Mouse (Mus musculus): Measurements from ENCODE around the gene Frat2. TPM values are rescaled to one million over a fixed set of nuclear protein-coding genes. Genes with fewer than 3 reads are reported as not detected.

Gene Frat2
- polyA plus RNA-seq, 1 experiment from 2014 or later, result 1.2 TPM

DNA sequence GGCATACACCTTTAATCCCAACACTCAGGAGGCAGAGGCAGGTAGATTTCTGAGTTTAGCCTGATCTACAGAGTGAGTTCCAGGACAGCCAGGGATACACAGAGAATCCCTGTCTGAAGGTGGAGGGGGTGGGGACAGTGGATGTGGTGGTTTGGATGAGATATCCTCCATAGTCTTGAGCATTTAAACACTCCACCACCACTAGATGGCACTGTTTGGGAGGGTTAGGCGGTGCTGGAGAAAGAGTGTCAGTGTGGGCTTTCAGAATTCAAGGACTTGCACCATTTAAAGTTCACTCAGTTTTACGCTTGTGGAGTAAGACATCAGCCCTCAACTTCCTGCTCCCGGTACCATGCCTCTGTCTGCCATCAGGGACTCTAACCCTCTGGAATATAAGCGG lies 42.1 kb downstream of the Frat2 start:
- Histone ChIP-seq H3K4me3 (ENCODE audit: control insufficient read depth in 1 of 2, insufficient read depth in 1 of 2, low read depth in 1 of 2, low read length in 2 of 2) (no peak overlapping the region), H3K4me1 (ENCODE audit: control insufficient read depth in 2 of 2, insufficient read depth in 2 of 2, low read length in 2 of 2) (peaks cover 0 to 3% of the 10 kb centered on the region in 2 experiments; a peak in 1 of 4 replicates), H3K4me2 (ENCODE audit: low read length) (no peak overlapping the region), H3K27me3 (ENCODE audit: control insufficient read depth, insufficient read depth, low read length) (no peaks in the 10 kb centered on the region), H3K36me3 (ENCODE audit: control insufficient read depth, insufficient read depth, low read length) (no peaks in the 10 kb centered on the region), H3K9ac (ENCODE audit: low read length) (no peak overlapping the region), H3K27ac (replicated peaks in 1 of 2; ENCODE audit: control insufficient read depth in 1 of 2, insufficient read depth in 1 of 2, low read depth in 2 of 2, low read length in 2 of 2) (no peak overlapping the region), H3K9me3 (ENCODE audit: control insufficient read depth, low read length) (peaks cover 5% of the 10 kb centered on the region; the same call in 1 of the 2 replicates)
- ATAC-seq (ENCODE audit: insufficient number of reproducible peaks, insufficient read depth, low FRiP score, low read depth), result no peak
- WGBS, result 88% methylated on average over 4 of the region's 4 CpGs

DNA sequence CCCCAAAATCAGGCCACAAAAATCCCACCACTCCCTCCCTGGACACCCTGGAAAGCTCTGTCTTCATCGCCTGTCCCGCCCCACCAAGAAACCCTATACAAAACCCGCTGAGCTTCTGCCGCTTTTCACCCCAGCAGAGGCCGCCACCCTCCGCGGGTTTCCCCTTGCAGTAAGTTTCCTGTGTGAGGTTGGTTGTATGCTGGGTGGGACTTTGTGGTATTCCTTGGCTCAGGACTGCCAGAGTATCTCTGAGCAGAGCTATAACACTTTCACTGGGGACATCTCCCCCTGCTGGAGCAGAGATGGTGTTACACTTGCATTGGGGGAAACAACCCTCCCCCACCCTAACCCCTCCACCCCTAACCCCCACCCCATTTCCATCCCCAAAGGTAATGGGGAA lies 44.6 kb downstream of the Frat2 start:
- Histone ChIP-seq H3K4me3 (ENCODE audit: control insufficient read depth in 1 of 2, insufficient read depth in 1 of 2, low read depth in 1 of 2, low read length in 2 of 2) (no peak overlapping the region), H3K27me3 (ENCODE audit: control insufficient read depth, insufficient read depth, low read length) (no peaks in the 10 kb centered on the region)
- 40% methylated on average over 7 of the region's 7 CpGs for WGBS

DNA sequence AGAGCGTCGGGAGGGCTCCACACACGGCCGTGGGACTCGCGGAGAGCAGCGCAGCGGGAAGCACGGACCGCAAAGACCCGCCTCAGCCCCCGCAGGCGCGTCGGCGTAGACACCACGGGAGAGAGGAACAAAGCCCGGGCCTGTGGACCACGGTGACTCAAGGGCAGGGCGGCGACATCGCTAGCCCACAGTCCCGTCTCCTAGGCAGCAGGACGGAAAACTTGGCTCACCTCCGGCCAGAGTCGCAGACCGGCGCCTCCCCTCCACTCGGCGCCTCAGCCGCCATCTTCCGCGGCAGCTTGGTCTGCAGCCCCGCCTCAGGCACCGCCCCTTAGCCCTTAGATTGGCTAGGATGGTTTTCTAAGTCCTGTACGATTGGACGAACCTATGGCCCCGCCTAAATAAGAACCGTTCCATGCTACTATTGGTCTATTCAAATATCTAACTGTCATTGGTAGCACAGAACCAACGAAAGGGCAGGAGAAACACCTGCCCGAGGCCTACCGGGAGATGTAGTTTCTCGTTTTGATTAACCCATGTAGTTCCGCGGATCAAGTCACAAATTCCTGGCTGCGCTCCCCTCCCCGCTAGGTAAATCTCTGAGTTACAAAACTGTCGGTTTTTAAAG lies 46.1 kb downstream of the Frat2 start, which contains the start of gene Arhgap19:
Gene Arhgap19 (minus strand): TSS at position 306 of the 628 bp plus-strand sequence.
- Histone ChIP-seq H3K9me3 (ENCODE audit: control insufficient read depth, low read length) (peaks cover 5% of the 10 kb centered on the region; the same call in 1 of the 2 replicates), H3K4me3 (ENCODE audit: control insufficient read depth in 1 of 2, insufficient read depth in 1 of 2, low read depth in 1 of 2, low read length in 2 of 2) (peak within 1 kb of the TSS; percentile 86 to 92), H3K4me1 (ENCODE audit: control insufficient read depth in 2 of 2, insufficient read depth in 2 of 2, low read length in 2 of 2) (peaks cover 2 to 10% of the 10 kb centered on the region in 2 experiments; a peak in 3 of 4 replicates), H3K9ac (ENCODE audit: low read length) (peak within 1 kb of the TSS; percentile 88), H3K27me3 (ENCODE audit: control insufficient read depth, insufficient read depth, low read length) (no peaks in the 10 kb centered on the region), H3K36me3 (ENCODE audit: control insufficient read depth, insufficient read depth, low read length) (no peaks in the 10 kb centered on the region), H3K4me2 (ENCODE audit: low read length) (peak within 1 kb of the TSS; percentile 65), H3K27ac (replicated peaks in 1 of 2; ENCODE audit: control insufficient read depth in 1 of 2, insufficient read depth in 1 of 2, low read depth in 2 of 2, low read length in 2 of 2) (peak within 1 kb of the TSS; percentile 68 to 84)
- under 1% methylated on average over 46 of the region's 48 CpGs for WGBS
- ATAC-seq (ENCODE audit: insufficient number of reproducible peaks, insufficient read depth, low FRiP score, low read depth), result peak; percentile 98

More for the DNA sequence above, 44.6 kb downstream of the Frat2 start:
- Histone ChIP-seq H3K4me2 (ENCODE audit: low read length) (no peak overlapping the region), H3K27ac (replicated peaks in 1 of 2; ENCODE audit: control insufficient read depth in 1 of 2, insufficient read depth in 1 of 2, low read depth in 2 of 2, low read length in 2 of 2) (no peak overlapping the region), H3K4me1 (ENCODE audit: control insufficient read depth in 2 of 2, insufficient read depth in 2 of 2, low read length in 2 of 2) (peaks cover 2 to 10% of the 10 kb centered on the region in 2 experiments; a peak in 3 of 4 replicates), H3K9ac (ENCODE audit: low read length) (no peak overlapping the region), H3K36me3 (ENCODE audit: control insufficient read depth, insufficient read depth, low read length) (no peaks in the 10 kb centered on the region), H3K9me3 (ENCODE audit: control insufficient read depth, low read length) (peaks cover 5% of the 10 kb centered on the region; the same call in 1 of the 2 replicates)
- no peak for ATAC-seq (ENCODE audit: insufficient number of reproducible peaks, insufficient read depth, low FRiP score, low read depth)

DNA sequence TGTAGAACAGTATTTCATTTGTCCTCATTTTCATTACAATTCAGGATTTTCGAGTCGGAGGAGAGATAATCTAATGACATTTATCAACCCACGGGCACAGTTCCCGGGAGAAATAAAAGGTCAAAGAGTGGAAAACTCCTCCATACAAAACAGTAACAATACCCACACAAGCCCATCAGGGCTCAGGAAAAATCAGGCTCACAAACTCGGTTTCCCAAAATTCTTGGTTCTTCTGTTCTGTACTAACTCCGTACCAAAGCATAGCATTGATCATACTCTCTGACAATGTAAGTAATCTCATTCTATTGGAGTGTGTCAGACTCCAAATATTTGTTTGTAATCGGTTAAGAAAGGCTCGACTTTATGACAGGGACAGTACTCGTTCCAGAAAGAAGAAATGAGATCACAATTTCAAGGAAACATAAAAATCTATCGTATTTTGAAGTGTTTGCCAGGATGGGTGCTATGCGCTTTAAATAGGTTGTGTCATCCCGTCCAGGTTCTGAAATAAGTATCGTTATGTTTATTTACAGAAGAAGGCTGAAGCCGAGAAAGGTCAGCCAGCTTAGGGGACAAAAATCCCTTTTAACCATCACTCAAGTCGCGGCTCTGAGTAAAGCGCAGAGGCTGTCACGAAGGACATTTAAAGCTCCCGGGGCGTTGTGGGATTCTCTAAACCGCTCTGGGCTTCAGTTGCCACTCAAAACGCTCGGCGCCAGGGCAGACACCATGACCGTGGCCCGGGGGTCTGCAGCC lies 46.8 kb downstream of the Frat2 start:
- no peak for ATAC-seq (ENCODE audit: insufficient number of reproducible peaks, insufficient read depth, low FRiP score, low read depth)
- H3K36me3 ChIP-seq (ENCODE audit: control insufficient read depth, insufficient read depth, low read length), result no peaks in the 10 kb centered on the region
- peaks cover 2 to 10% of the 10 kb centered on the region in 2 experiments; a peak in 3 of 4 replicates for H3K4me1 ChIP-seq (ENCODE audit: control insufficient read depth in 2 of 2, insufficient read depth in 2 of 2, low read length in 2 of 2)
- peak overlapping the region; percentile 88 for H3K9ac ChIP-seq (ENCODE audit: low read length)
- WGBS, result 3% methylated on average over 26 of the region's 26 CpGs
- H3K4me2 ChIP-seq (ENCODE audit: low read length), result peak overlapping the region; percentile 65
- no peaks in the 10 kb centered on the region for H3K27me3 ChIP-seq (ENCODE audit: control insufficient read depth, insufficient read depth, low read length)
- peaks cover 5% of the 10 kb centered on the region; the same call in 1 of the 2 replicates for H3K9me3 ChIP-seq (ENCODE audit: control insufficient read depth, low read length)
- peak overlapping the region; percentile 86 to 92 for H3K4me3 ChIP-seq (ENCODE audit: control insufficient read depth in 1 of 2, insufficient read depth in 1 of 2, low read depth in 1 of 2, low read length in 2 of 2)
- H3K27ac ChIP-seq (replicated peaks in 1 of 2; ENCODE audit: control insufficient read depth in 1 of 2, insufficient read depth in 1 of 2, low read depth in 2 of 2, low read length in 2 of 2), result peak overlapping the region; percentile 68 to 84

DNA sequence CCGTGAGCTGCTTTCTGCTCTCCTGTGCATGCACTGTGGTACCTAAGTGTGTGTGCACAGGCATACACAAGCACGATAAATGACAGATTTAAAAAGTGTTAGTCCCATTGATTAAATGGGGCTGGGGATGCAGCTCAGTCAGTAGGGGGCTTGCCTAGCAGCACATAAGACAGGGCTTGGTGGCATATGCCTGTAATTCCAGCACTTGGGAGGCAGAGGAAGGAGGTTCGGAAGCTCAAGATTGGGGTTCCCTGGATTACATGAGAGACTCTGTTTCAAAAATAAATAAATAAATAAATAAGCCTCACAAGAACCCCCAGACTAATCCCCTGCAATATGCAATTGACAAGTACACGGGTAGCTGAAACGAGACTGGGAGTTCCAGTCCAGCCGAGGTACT lies 47.5 kb downstream of the Frat2 start:
- peaks cover 2 to 10% of the 10 kb centered on the region in 2 experiments; a peak in 3 of 4 replicates for H3K4me1 ChIP-seq (ENCODE audit: control insufficient read depth in 2 of 2, insufficient read depth in 2 of 2, low read length in 2 of 2)
- H3K27me3 ChIP-seq (ENCODE audit: control insufficient read depth, insufficient read depth, low read length), result no peaks in the 10 kb centered on the region
- H3K4me2 ChIP-seq (ENCODE audit: low read length), result peak overlapping the region; percentile 65
- peak overlapping the region; percentile 88 for H3K9ac ChIP-seq (ENCODE audit: low read length)
- peak overlapping the region in 1 of 2 experiments; percentile 92; a peak in 2 of 4 replicates for H3K4me3 ChIP-seq (ENCODE audit: control insufficient read depth in 1 of 2, insufficient read depth in 1 of 2, low read depth in 1 of 2, low read length in 2 of 2)
- ATAC-seq (ENCODE audit: insufficient number of reproducible peaks, insufficient read depth, low FRiP score, low read depth), result no peak
- no peaks in the 10 kb centered on the region for H3K9me3 ChIP-seq (ENCODE audit: control insufficient read depth, low read length)
- no peaks in the 10 kb centered on the region for H3K36me3 ChIP-seq (ENCODE audit: control insufficient read depth, insufficient read depth, low read length)
- no peak overlapping the region for H3K27ac ChIP-seq (replicated peaks in 1 of 2; ENCODE audit: control insufficient read depth in 1 of 2, insufficient read depth in 1 of 2, low read depth in 2 of 2, low read length in 2 of 2)
- 50% methylated on average over 6 of the region's 6 CpGs for WGBS

DNA sequence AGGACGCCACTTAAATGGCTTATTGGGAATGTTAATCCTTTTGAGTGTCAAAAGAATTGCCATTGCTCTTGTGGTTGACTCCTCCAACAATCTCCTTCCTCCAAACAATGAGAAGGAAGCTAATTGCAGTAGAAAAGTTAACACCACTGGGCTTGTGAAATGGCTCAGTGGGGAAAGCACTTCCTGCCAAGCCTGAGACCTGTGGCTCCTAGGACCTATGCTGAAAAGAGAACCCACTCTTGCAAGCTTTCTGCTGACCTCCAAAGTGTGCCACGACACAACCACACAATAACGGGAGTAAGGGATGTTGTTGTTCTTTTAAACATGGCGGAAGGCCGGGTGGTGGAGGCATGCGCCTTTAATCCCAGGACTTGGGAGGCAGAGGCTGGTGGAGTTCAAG lies 50.4 kb downstream of the Frat2 start:
- Histone ChIP-seq H3K36me3 (ENCODE audit: control insufficient read depth, insufficient read depth, low read length) (no peaks in the 10 kb centered on the region), H3K4me3 (ENCODE audit: control insufficient read depth in 1 of 2, insufficient read depth in 1 of 2, low read depth in 1 of 2, low read length in 2 of 2) (no peak overlapping the region), H3K27ac (replicated peaks in 1 of 2; ENCODE audit: control insufficient read depth in 1 of 2, insufficient read depth in 1 of 2, low read depth in 2 of 2, low read length in 2 of 2) (no peak overlapping the region), H3K9me3 (ENCODE audit: control insufficient read depth, low read length) (no peaks in the 10 kb centered on the region), H3K4me2 (ENCODE audit: low read length) (no peak overlapping the region), H3K4me1 (ENCODE audit: control insufficient read depth in 2 of 2, insufficient read depth in 2 of 2, low read length in 2 of 2) (peaks cover 2 to 10% of the 10 kb centered on the region in 2 experiments), H3K9ac (ENCODE audit: low read length) (no peak overlapping the region), H3K27me3 (ENCODE audit: control insufficient read depth, insufficient read depth, low read length) (no peaks in the 10 kb centered on the region)
- 93% methylated on average over 6 of the region's 6 CpGs for WGBS
- no peak for ATAC-seq (ENCODE audit: insufficient number of reproducible peaks, insufficient read depth, low FRiP score, low read depth)

DNA sequence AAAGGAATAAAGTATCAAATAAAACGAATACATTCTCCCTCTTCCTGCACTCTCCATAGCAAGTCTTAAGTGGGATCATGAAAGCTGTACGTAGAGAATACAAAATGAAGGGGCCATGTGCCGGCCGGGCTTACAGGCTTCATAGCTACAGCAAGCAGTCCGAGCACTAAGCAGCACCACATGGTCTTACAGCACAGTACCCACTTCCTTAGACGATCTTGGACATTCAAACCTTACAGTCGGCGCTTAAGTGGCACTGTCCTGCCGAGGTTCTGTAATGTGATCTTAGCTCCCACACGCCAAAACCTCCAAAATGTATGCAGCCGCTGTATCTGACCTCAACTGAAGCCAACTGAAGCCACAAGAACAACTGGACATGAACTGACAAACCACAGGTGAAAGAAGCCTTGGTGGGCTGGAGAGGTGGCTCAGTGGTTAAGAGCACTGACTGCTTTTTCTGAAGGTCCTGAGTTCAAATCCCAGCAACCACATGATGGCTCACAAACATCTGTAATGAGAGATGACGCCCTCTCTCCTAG lies 51.1 kb downstream of the Frat2 start:
- no peak overlapping the region for H3K4me2 ChIP-seq (ENCODE audit: low read length)
- no peak for ATAC-seq (ENCODE audit: insufficient number of reproducible peaks, insufficient read depth, low FRiP score, low read depth)
- no peaks in the 10 kb centered on the region for H3K9me3 ChIP-seq (ENCODE audit: control insufficient read depth, low read length)
- H3K27me3 ChIP-seq (ENCODE audit: control insufficient read depth, insufficient read depth, low read length), result no peaks in the 10 kb centered on the region
- peaks cover 2 to 10% of the 10 kb centered on the region in 2 experiments for H3K4me1 ChIP-seq (ENCODE audit: control insufficient read depth in 2 of 2, insufficient read depth in 2 of 2, low read length in 2 of 2)
- H3K36me3 ChIP-seq (ENCODE audit: control insufficient read depth, insufficient read depth, low read length), result no peaks in the 10 kb centered on the region
- no peak overlapping the region for H3K4me3 ChIP-seq (ENCODE audit: control insufficient read depth in 1 of 2, insufficient read depth in 1 of 2, low read depth in 1 of 2, low read length in 2 of 2)
- WGBS, result 89% methylated on average over 12 of the region's 12 CpGs
- no peak overlapping the region for H3K9ac ChIP-seq (ENCODE audit: low read length)
- no peak overlapping the region for H3K27ac ChIP-seq (replicated peaks in 1 of 2; ENCODE audit: control insufficient read depth in 1 of 2, insufficient read depth in 1 of 2, low read depth in 2 of 2, low read length in 2 of 2)
